Mouse (Mus musculus): ENCODE data around the gene Prss32. TPM values are rescaled to one million over a fixed set of nuclear protein-coding genes. Genes with fewer than 3 reads are reported as not detected.
"Not testable (repeated sequence)": the region's sequence is repeated elsewhere in the genome, so short reads cannot be mapped to it uniquely, and the experiment has no call there.

Prss32 gene
- polyA plus RNA-seq, 1 experiment from 2014 or later: not detected

DNA sequence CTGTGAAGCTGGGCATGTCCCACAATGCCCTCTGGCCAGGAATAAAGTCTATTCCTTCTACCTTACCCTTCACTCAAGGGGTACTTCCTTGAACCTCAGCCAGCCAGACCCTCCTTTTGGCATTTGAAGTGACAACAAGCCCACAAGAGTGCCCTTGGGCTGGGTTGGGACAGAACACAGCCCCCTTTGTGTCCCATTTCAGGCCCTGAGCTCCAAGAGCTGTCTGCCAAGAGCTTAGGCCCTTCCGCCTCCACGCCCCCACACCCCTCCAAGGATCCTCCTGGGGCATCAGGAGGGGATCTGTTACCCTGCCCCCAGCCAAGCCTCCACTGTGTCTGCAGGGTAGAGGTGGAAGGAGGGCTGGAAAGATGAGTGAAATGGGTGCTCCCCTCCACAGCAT, 33.5 kb downstream of the Prss32 start:
- Histone ChIP-seq H3K4me2 (no peak overlapping the region), H3K4me3 (ENCODE audit: low read depth, low read length) (no peak overlapping the region), H3K9me3 (ENCODE audit: control insufficient read depth, low read length) (no peaks in the 10 kb centered on the region), H3K27ac (ENCODE audit: low read depth, low read length) (no peak overlapping the region), H3K9ac (ENCODE audit: low read length) (no peak overlapping the region), H3K27me3 (ENCODE audit: control insufficient read depth, insufficient read depth, low read length) (no peaks in the 10 kb centered on the region), H3K36me3 (ENCODE audit: control insufficient read depth, insufficient read depth, low read length) (no peaks in the 10 kb centered on the region), H3K4me1 (ENCODE audit: control insufficient read depth, insufficient read depth, low read length) (no peaks in the 10 kb centered on the region)
- no peak for ATAC-seq (ENCODE audit: low FRiP score)
- no peak for DNase-seq (ENCODE audit: low spot score, missing footprints)
- WGBS: 84% methylated on average over 2 of the region's 2 CpGs

DNA sequence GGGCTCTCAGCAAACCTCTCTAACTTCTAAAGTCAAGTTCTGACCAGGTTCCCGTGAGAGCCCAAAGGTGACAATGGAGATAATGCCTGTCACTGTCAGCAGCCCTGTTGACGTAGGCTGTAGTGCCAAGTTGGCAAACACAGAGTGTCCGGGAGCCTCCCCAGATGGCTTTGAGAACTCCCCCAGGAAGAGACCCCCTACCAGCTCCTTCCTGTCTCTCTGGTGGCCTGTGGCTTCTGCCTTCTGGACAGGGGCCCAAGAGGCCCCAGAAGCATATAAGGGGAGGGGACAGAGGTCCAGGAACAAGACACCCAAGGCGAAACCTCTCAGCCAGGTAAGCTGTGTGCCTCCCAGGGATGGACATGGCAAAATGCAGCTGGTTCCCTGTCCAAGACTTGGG, 36.9 kb downstream of the Prss32 start, which contains the start of the genes Dcpp1 and Dcpp2:
Gene Dcpp1 (plus strand): TSS at position 301 of the 400 bp plus-strand sequence.
Gene Dcpp2 (plus strand): TSS at position 305 of the 400 bp plus-strand sequence.
- H3K4me2 ChIP-seq; H3K9ac ChIP-seq (ENCODE audit: low read length); H3K27ac ChIP-seq (ENCODE audit: low read depth, low read length); H3K9me3 ChIP-seq (ENCODE audit: control insufficient read depth, low read length); ATAC-seq (ENCODE audit: low FRiP score); DNase-seq (ENCODE audit: low spot score, missing footprints); H3K36me3 ChIP-seq (ENCODE audit: control insufficient read depth, insufficient read depth, low read length); H3K4me3 ChIP-seq (ENCODE audit: low read depth, low read length); H3K27me3 ChIP-seq (ENCODE audit: control insufficient read depth, insufficient read depth, low read length); H3K4me1 ChIP-seq (ENCODE audit: control insufficient read depth, insufficient read depth, low read length): not testable (repeated sequence)
- 75% methylated on average over 4 of the region's 4 CpGs for WGBS

Small RNA genes lying within 50 kb of the gene (microRNA-seq; reads per million reads assigned to microRNA genes)
- gene Mir5125: 2.7 reads per million, percentile 10 among the genes with 10 or more reads in this experiment

Other genes with a start within 250 kb of the Prss32 start
- gene Zfp13, start 244.4 kb upstream of the Prss32 start, polyA plus RNA-seq (2014; fragmentation: Nextera tagmentation; extraction: Ambion mirVana): 16.3 and 16.5 TPM in 2 replicates
- 0.22 TPM in 1 of 2 replicates, not detected in the other for gene Zscan10, start 243.0 kb upstream of the Prss32 start, polyA plus RNA-seq (2014; fragmentation: Nextera tagmentation; extraction: Ambion mirVana)
- gene Mmp25, start 198.6 kb upstream of the Prss32 start, polyA plus RNA-seq (2014; fragmentation: Nextera tagmentation; extraction: Ambion mirVana): 0.43 and 0.61 TPM in 2 replicates
- 0.14 and 0.19 TPM in 2 replicates for gene Bicdl2, start 183.3 kb upstream of the Prss32 start, polyA plus RNA-seq (2014; fragmentation: Nextera tagmentation; extraction: Ambion mirVana)
- 37.4 and 40.6 TPM in 2 replicates for gene Hcfc1r1, start 170.3 kb upstream of the Prss32 start, polyA plus RNA-seq (2014; fragmentation: Nextera tagmentation; extraction: Ambion mirVana)
- 55.1 and 57.0 TPM in 2 replicates for gene Thoc6, start 170.0 kb upstream of the Prss32 start, polyA plus RNA-seq (2014; fragmentation: Nextera tagmentation; extraction: Ambion mirVana)
- 2.0 and 2.2 TPM in 2 replicates for gene Tnfrsf12a, start 166.4 kb upstream of the Prss32 start, polyA plus RNA-seq (2014; fragmentation: Nextera tagmentation; extraction: Ambion mirVana)
- 2.3 and 2.5 TPM in 2 replicates for gene Cldn6, start 164.6 kb upstream of the Prss32 start, polyA plus RNA-seq (2014; fragmentation: Nextera tagmentation; extraction: Ambion mirVana)
- gene Cldn9, start 159.8 kb upstream of the Prss32 start, polyA plus RNA-seq (2014; fragmentation: Nextera tagmentation; extraction: Ambion mirVana): 0.58 and 0.82 TPM in 2 replicates
- gene 1520401A03Rik, start 121.1 kb upstream of the Prss32 start, polyA plus RNA-seq (2014; fragmentation: Nextera tagmentation; extraction: Ambion mirVana): not detected in 2 replicates
- 29.3 and 33.7 TPM in 2 replicates for gene Pkmyt1, start 117.5 kb upstream of the Prss32 start, polyA plus RNA-seq (2014; fragmentation: Nextera tagmentation; extraction: Ambion mirVana)
- 29.5 and 30.2 TPM in 2 replicates for gene Paqr4, start 103.0 kb upstream of the Prss32 start, polyA plus RNA-seq (2014; fragmentation: Nextera tagmentation; extraction: Ambion mirVana)
- 0.58 and 0.63 TPM in 2 replicates for gene Kremen2, start 98.0 kb upstream of the Prss32 start, polyA plus RNA-seq (2014; fragmentation: Nextera tagmentation; extraction: Ambion mirVana)
- gene Flywch1, start 72.3 kb upstream of the Prss32 start, polyA plus RNA-seq (2014; fragmentation: Nextera tagmentation; extraction: Ambion mirVana): 125 and 142 TPM in 2 replicates
- 20.4 and 20.9 TPM in 2 replicates for gene Flywch2, start 57.8 kb upstream of the Prss32 start, polyA plus RNA-seq (2014; fragmentation: Nextera tagmentation; extraction: Ambion mirVana)
- gene Srrm2, start 53.3 kb upstream of the Prss32 start, polyA plus RNA-seq (2014; fragmentation: Nextera tagmentation; extraction: Ambion mirVana): 408 and 439 TPM in 2 replicates
- gene Elob, start 14.7 kb upstream of the Prss32 start, polyA plus RNA-seq (2014; fragmentation: Nextera tagmentation; extraction: Ambion mirVana): 1,062 and 1,170 TPM in 2 replicates
- 0.27 TPM in 1 of 2 replicates, not detected in the other for gene Prss33, start 7.8 kb upstream of the Prss32 start, polyA plus RNA-seq (2014; fragmentation: Nextera tagmentation; extraction: Ambion mirVana)
- gene Prss41, start 317 bp downstream of the Prss32 start, polyA plus RNA-seq (2014; fragmentation: Nextera tagmentation; extraction: Ambion mirVana): 0.41 and 0.81 TPM in 2 replicates
- not detected in 2 replicates for gene Prss21, start 24.2 kb downstream of the Prss32 start, polyA plus RNA-seq (2014; fragmentation: Nextera tagmentation; extraction: Ambion mirVana)
- gene Dcpp1, start 37.0 kb downstream of the Prss32 start, polyA plus RNA-seq (2014; fragmentation: Nextera tagmentation; extraction: Ambion mirVana): not detected in 2 replicates
- not detected in 2 replicates for gene Dcpp2, start 37.0 kb downstream of the Prss32 start, polyA plus RNA-seq (2014; fragmentation: Nextera tagmentation; extraction: Ambion mirVana)
- gene Dcpp3, start 73.6 kb downstream of the Prss32 start, polyA plus RNA-seq (2014; fragmentation: Nextera tagmentation; extraction: Ambion mirVana): not detected in 2 replicates
- not detected in 2 replicates for gene Sbp, start 97.8 kb downstream of the Prss32 start, polyA plus RNA-seq (2014; fragmentation: Nextera tagmentation; extraction: Ambion mirVana)
- not detected in 2 replicates for gene Sbpl, start 111.4 kb downstream of the Prss32 start, polyA plus RNA-seq (2014; fragmentation: Nextera tagmentation; extraction: Ambion mirVana)
- not detected in 2 replicates for gene Prss30, start 136.7 kb downstream of the Prss32 start, polyA plus RNA-seq (2014; fragmentation: Nextera tagmentation; extraction: Ambion mirVana)
- gene Prss22, start 154.2 kb downstream of the Prss32 start, polyA plus RNA-seq (2014; fragmentation: Nextera tagmentation; extraction: Ambion mirVana): 0.19 TPM in 1 of 2 replicates, not detected in the other
- not detected in 2 replicates for gene Prss27, start 194.3 kb downstream of the Prss32 start, polyA plus RNA-seq (2014; fragmentation: Nextera tagmentation; extraction: Ambion mirVana)
- 76.8 and 80.0 TPM in 2 replicates for gene Kctd5, start 229.6 kb downstream of the Prss32 start, polyA plus RNA-seq (2014; fragmentation: Nextera tagmentation; extraction: Ambion mirVana)

Data from midbrain, embryonic 11.5 days (tissue).